Mouse (Mus musculus): ENCODE data around the gene Crot.
"Not testable (repeated sequence)": the region's sequence is repeated elsewhere in the genome, so short reads cannot be mapped to it uniquely, and the experiment has no call there.

Gene Crot

GRCm38 (mm10) chr5:8997513-8997895 lies 380 bp upstream of the Crot start:
- DNase-seq (ENCODE audit: extremely low read depth, insufficient read length, low spot score) = no peak

GRCm38 (mm10) chr5:8995966-8996685 lies 998 bp downstream of the Crot start:
- DNase-seq (ENCODE audit: extremely low read depth, insufficient read length, low spot score) = no peak

DNA sequence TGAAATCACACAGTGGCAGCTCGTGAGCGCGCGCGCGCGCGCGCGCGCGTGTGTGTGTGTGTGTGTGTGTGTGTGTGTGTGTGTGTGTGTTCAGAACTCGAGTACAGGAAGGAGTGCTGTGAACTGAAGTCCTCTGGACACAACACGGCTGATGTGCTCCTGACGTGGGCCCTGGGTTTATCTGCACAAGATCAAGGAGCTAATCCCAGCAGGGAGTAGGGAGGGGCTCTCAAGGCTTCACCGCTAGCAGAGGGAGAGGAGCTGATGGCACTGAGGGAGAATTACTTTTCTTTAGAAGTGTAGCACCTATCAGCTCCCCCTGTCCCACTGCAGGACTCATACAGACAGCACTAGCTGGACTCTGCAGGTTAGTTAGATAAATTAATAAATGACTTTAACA lies 5.5 kb downstream of the Crot start:
- no peak for DNase-seq (ENCODE audit: extremely low read depth, insufficient read length, low spot score)

GRCm38 (mm10) chr5:8990526-8990925 lies 6.6 kb downstream of the Crot start:
- DNase-seq (ENCODE audit: extremely low read depth, insufficient read length, low spot score) = no peak

- no peak for DNase-seq (ENCODE audit: extremely low read depth, insufficient read length, low spot score)
Measured at GRCm38 (mm10) chr5:8987925-8988324, 9.2 kb downstream of the Crot start.

DNA sequence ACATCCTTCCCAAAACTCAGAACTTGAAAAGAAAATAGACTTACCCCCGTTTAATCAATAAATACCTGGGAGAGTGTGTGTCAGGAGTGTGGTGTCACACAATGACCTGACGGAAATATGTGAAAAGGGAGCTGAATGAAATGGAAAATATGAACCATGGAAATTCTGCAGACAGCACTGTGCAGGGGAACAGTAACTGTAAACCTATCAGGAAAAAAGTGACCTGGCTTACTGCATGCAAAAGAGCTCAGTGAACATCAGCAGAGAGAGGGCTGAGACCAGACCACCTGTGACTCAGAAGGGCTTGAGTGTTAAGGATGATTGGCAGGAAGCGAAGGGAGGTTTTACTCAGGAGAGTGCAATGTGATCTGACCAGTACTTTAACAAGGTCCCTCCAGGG lies 11.7 kb downstream of the Crot start:
- no peak for DNase-seq (ENCODE audit: extremely low read depth, insufficient read length, low spot score)

DNA sequence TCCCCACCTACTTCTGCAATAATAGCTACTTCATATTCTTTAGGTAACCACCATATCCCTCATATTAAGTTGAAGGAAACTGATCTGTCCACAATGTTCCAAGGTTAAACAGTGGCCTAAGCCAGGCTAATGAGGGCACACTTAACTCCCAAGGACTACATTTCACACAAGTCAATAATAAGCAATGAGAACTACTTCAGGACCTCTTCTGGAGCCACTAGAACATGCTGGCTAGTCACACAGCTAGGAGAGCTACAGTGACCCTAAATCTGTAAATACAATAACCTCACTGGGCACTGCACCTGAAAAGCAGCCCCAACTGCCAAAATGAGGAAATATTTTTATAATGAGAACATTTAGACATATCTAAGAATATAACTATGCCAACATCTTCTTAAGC lies 22.4 kb downstream of the Crot start:
- DNase-seq (ENCODE audit: extremely low read depth, insufficient read length, low spot score) = no peak

DNA sequence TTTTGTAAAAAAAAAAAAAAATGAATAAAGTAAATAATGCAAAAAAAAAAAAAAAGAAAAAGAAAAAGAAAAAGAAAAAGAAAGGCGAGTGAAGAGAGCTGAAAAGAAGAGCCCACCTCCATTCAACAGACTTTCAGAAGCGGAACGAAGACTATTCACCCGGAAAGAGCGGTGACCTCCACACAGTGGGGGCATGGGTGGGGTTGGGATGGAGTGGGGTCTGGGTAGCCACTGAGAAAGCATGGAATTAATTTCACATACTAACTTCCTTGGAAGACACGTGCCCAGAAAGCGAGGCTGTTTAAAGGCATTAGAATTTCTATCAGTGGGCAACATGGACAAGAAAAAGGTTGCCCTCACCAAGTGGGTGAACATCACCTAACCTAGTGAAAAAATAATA lies 24.8 kb downstream of the Crot start:
- no peak for DNase-seq (ENCODE audit: extremely low read depth, insufficient read length, low spot score)

- DNase-seq (ENCODE audit: extremely low read depth, insufficient read length, low spot score) = no peak
Measured at GRCm38 (mm10) chr5:8970694-8971093, 26.4 kb downstream of the Crot start.

- no peak for DNase-seq (ENCODE audit: extremely low read depth, insufficient read length, low spot score)
Measured at GRCm38 (mm10) chr5:8964487-8964886, 32.6 kb downstream of the Crot start.

GRCm38 (mm10) chr5:8960534-8960933 lies 36.6 kb downstream of the Crot start:
- no peak for DNase-seq (ENCODE audit: extremely low read depth, insufficient read length, low spot score)

DNA sequence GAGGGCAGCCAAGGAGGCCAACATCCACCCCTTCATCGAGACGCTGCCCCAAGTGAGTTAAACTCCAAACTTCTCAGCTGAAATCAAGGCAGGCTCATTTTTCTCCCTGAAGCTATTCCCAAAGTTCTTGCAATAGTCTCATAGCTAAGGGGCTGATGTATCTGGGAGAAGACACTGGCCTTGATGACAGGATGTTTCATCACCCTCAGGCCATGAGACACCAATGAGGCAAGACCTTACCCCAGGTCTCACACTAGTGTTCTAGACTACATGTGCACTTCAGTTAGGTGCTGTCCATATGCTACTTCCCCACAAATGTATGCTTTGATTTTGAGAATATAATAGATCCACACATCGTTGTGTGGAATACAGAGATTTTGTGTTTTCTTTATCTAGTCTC lies 41.6 kb downstream of the Crot start:
- DNase-seq (ENCODE audit: extremely low read depth, insufficient read length, low spot score) = no peak

- DNase-seq (ENCODE audit: extremely low read depth, insufficient read length, low spot score) = no peak
Measured at GRCm38 (mm10) chr5:8953660-8954059, 43.5 kb downstream of the Crot start.

- no peak for DNase-seq (ENCODE audit: extremely low read depth, insufficient read length, low spot score)
Measured at GRCm38 (mm10) chr5:8947423-8948110, 49.6 kb downstream of the Crot start.

DNA sequence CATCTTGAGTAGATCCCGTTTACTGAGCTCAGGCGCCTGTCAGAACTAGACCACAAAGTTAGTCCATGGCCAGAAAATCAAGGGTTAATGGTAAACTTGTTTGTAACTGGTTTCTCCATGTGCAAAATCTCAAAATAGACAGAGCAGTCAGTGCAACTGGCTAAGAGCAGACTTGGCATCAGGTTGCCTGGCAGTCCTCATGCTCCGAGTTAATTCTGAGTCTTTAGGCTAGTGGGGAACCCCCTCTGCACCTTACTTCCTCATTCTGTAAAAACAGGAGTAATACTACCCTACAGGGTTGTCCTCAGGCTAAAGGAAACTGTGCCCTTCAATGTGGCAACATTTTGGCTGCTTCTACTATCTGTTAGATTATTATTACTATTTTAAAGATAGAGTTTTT lies 53.3 kb downstream of the Crot start:
- no peak for DNase-seq (ENCODE audit: extremely low read depth, insufficient read length, low spot score)

GRCm38 (mm10) chr5:8941266-8941665 lies 55.9 kb downstream of the Crot start:
- DNase-seq (ENCODE audit: extremely low read depth, insufficient read length, low spot score) = not testable (repeated sequence)

- no peak for DNase-seq (ENCODE audit: extremely low read depth, insufficient read length, low spot score)
Measured at GRCm38 (mm10) chr5:8937965-8938364, 59.2 kb downstream of the Crot start.

DNA sequence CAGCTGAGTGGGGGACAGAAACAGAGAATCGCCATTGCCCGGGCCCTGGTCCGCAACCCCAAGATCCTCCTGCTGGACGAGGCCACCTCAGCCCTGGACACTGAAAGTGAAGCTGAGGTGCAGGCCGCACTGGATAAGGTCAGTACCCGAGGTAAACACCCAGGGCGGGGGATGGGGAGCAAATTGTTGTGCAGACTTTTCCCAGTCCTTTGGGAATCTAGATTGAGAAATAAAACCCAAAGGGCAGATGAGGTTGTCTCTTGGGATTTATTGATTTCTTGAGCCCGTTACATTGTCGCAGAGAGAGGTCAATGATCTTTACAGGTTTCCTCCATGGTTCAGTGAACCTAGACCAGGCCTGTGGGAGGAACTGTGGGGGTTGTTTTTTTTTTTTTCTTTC lies 68.7 kb downstream of the Crot start:
- no peak for DNase-seq (ENCODE audit: extremely low read depth, insufficient read length, low spot score)

DNA sequence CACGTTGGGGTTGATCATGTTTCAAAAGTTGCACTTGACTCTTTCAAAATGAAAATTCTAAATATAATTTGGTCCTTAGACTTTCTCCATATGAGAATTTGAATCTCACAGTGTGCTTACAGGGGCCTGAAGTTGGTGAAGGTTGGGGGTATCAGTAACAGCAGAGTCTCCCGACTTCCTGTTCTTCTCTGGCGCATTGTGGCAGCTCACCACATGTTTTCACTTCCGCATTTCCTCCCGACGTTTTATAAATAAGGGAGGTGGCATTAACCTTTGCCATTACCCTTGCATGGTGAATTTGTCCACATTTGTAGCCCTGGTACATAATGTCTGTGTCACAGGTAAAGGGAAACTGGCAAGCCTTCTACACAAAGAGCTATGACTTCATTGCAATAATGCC lies 80.1 kb downstream of the Crot start:
- no peak for DNase-seq (ENCODE audit: extremely low read depth, insufficient read length, low spot score)

GRCm38 (mm10) chr5:8916400-8916799 lies 80.7 kb downstream of the Crot start:
- DNase-seq (ENCODE audit: extremely low read depth, insufficient read length, low spot score) = no peak

Measured in 3134 (cell line).